Mouse (Mus musculus) lung, adult 2 months (tissue): ENCODE data around the gene Apex1.
"Not testable (repeated sequence)": the region's sequence is repeated elsewhere in the genome, so short reads cannot be mapped to it uniquely, and the experiment has no call there.

ENCODE experiments used
- CTCF ChIP-seq: fragments of 200-500 bp; IDR thresholded peaks from 2 replicates; pipeline ENCODE4 v1.5.1; 2011; ENCODE audit warnings: mild to moderate bottlenecking, low read length, control low read depth; ENCODE audit not compliant: insufficient read depth
- POLR2A ChIP-seq: fragments of 200-500 bp; IDR thresholded peaks from 2 replicates; pipeline ENCODE4 v1.6.1; 2011; ENCODE audit warnings: low read depth, mild to moderate bottlenecking, control low read depth, low read length, borderline replicate concordance; ENCODE audit errors: extremely low read depth

GRCm38 (mm10) chr14:50955942-50956508 lies 31.3 kb downstream of the Apex1 start, which contains the start of gene Pnp2:
- not testable (repeated sequence) for TF ChIP-seq POLR2A, CTCF
